Mouse (Mus musculus) cerebellum, adult 11 months (tissue): ENCODE data around the gene Gm27027.

Source experiments
- DNase-seq: peaks from one replicate; pipeline ENCODE4 v3.0.0; 2022

Gene Gm27027

GRCm38 (mm10) chr2:93927701-93928437, 68.3 kb downstream of the Gm27027 start:
- no peak for DNase-seq

- no peak for DNase-seq
These were observed 70.0 kb downstream of the Gm27027 start for GRCm38 (mm10) chr2:93926141-93926540.

GRCm38 (mm10) chr2:93919093-93919492, 77.1 kb downstream of the Gm27027 start:
- DNase-seq, result no peak

GRCm38 (mm10) chr2:93913552-93913951, 82.6 kb downstream of the Gm27027 start:
- no peak for DNase-seq

GRCm38 (mm10) chr2:93911942-93912341, 84.2 kb downstream of the Gm27027 start:
- peak; percentile 54 for DNase-seq

GRCm38 (mm10) chr2:93909716-93910115, 86.4 kb downstream of the Gm27027 start:
- DNase-seq, result no peak

- no peak for DNase-seq
These were observed 88.4 kb downstream of the Gm27027 start for GRCm38 (mm10) chr2:93907519-93908294.
